Mouse (Mus musculus) heart, embryonic 13.5 days (tissue): ENCODE data around the gene Esr1. TPM values are rescaled to one million over a fixed set of nuclear protein-coding genes. Genes with fewer than 3 reads are reported as not detected.

ENCODE experiments used
- ATAC-seq: fragments of 200-750 bp; cut with Nextera tagmentation; 2 replicates; pipeline ENCODE4 v1.8.0; 2017; ENCODE audit warnings: moderate TSS enrichment; ENCODE audit not compliant: insufficient number of reproducible peaks, low FRiP score, low TSS enrichment; ENCODE audit errors: extremely low read depth
- H3K27ac ChIP-seq: fragments of 300-500 bp; sonication (generic); replicated peaks from 2 replicates; pipeline ENCODE4 v1.5.1; 2015; ENCODE audit warnings: moderate library complexity, mild to moderate bottlenecking, inconsistent platforms
- H3K27me3 ChIP-seq: fragments of 300-500 bp; sonication (generic); replicated peaks from 2 replicates; pipeline ENCODE4 v1.6.1; 2015; ENCODE audit warnings: mild to moderate bottlenecking, inconsistent platforms
- H3K36me3 ChIP-seq: fragments of 300-500 bp; sonication (generic); 2 replicates; pipeline ENCODE4 v1.6.1; 2015; ENCODE audit warnings: mild to moderate bottlenecking, inconsistent platforms
- H3K4me1 ChIP-seq: fragments of 300-500 bp; sonication (generic); 2 replicates; pipeline ENCODE4 v1.6.1; 2015; ENCODE audit warnings: inconsistent platforms
- H3K4me2 ChIP-seq: fragments of 300-500 bp; sonication (generic); 2 replicates; pipeline ENCODE4 v1.6.1; 2015; ENCODE audit warnings: inconsistent platforms, mild to moderate bottlenecking, moderate library complexity
- H3K4me3 ChIP-seq: fragments of 300-500 bp; sonication (generic); 2 replicates; pipeline ENCODE4 v1.5.1; 2015; ENCODE audit warnings: moderate library complexity, mild to moderate bottlenecking, inconsistent platforms
- H3K9ac ChIP-seq: fragments of 300-500 bp; sonication (generic); 2 replicates; pipeline ENCODE4 v1.6.1; 2015; ENCODE audit warnings: inconsistent platforms, mild to moderate bottlenecking, moderate library complexity
- H3K9me3 ChIP-seq: fragments of 300-500 bp; sonication (generic); 2 replicates; pipeline ENCODE4 v1.6.1; 2016; ENCODE audit warnings: inconsistent platforms
- WGBS: fragments of 180-500 bp; shearing (Covaris S2); methylation state at CpG from one replicate; pipeline ENCODE4 v1.1.7; 2015; ENCODE audit warnings: mixed read lengths; 5-methylcytosine and 5-hydroxymethylcytosine counted together
- polyA plus RNA-seq: library from polyadenylated mRNA; unstranded; fragments of >200 nt; fragmentation: Nextera tagmentation; extraction: Ambion mirVana; gene quantifications from 2 replicates; pipeline ENCODE4 v1.2.1, GENCODE M21; 2015

Gene Esr1
- polyA plus RNA-seq, 1 experiment from 2014 or later = 0.74 TPM

- WGBS = 53% methylated on average over 1 of the region's 1 CpGs
- Histone ChIP-seq H3K27me3 (no peaks in the 10 kb centered on the region), H3K36me3 (no peaks in the 10 kb centered on the region), H3K4me3 (no peak overlapping the region), H3K9ac (no peak overlapping the region), H3K4me2 (no peak overlapping the region), H3K27ac (no peak overlapping the region), H3K9me3 (no peaks in the 10 kb centered on the region), H3K4me1 (no peaks in the 10 kb centered on the region)
- no peak for ATAC-seq
Observed at GRCm38 (mm10) chr10:4881391-4881790, 270.0 kb downstream of the Esr1 start.

- no peak overlapping the region for H3K27ac ChIP-seq
- no peak for ATAC-seq
- WGBS = 77% methylated on average over 3 of the region's 3 CpGs
Observed at GRCm38 (mm10) chr10:4885506-4885905, 274.1 kb downstream of the Esr1 start.

GRCm38 (mm10) chr10:4885961-4886360 is 274.6 kb downstream of the Esr1 start:
- 79% methylated on average over 8 of the region's 8 CpGs for WGBS
- no peak overlapping the region for H3K4me2 ChIP-seq
- no peaks in the 10 kb centered on the region for H3K4me1 ChIP-seq
- H3K36me3 ChIP-seq = no peaks in the 10 kb centered on the region
- no peak overlapping the region for H3K9ac ChIP-seq
- H3K27ac ChIP-seq = no peak overlapping the region
- H3K27me3 ChIP-seq = no peaks in the 10 kb centered on the region
- no peaks in the 10 kb centered on the region for H3K9me3 ChIP-seq
- ATAC-seq = no peak
- no peak overlapping the region for H3K4me3 ChIP-seq

More at GRCm38 (mm10) chr10:4885506-4885905, 274.1 kb downstream of the Esr1 start:
- H3K9ac ChIP-seq = no peak overlapping the region
- H3K9me3 ChIP-seq = no peaks in the 10 kb centered on the region
- H3K36me3 ChIP-seq = no peaks in the 10 kb centered on the region
- no peak overlapping the region for H3K4me3 ChIP-seq
- H3K4me2 ChIP-seq = no peak overlapping the region
- no peaks in the 10 kb centered on the region for H3K27me3 ChIP-seq
- no peaks in the 10 kb centered on the region for H3K4me1 ChIP-seq

DNA sequence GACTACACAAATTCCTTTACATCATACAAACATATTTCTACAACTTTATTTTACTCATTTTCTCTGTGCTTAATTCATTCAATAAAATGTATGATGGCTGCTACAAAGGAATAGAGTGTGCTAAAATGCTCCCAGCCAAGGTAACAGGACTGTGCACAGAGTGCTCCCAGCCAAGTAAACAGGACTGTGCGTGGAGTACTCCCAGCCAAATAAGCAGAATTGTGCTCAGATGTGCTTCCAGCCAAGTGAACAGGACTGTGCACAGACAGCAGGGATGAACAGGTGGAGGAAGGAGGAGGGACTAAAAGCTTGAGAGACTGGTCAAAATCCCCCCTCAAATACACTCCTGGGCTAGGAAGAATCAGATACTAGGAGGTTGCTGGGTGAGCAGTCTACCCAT is 282.1 kb downstream of the Esr1 start:
- Histone ChIP-seq H3K4me3 (no peak overlapping the region), H3K36me3 (no peaks in the 10 kb centered on the region), H3K9ac (no peak overlapping the region), H3K27me3 (no peaks in the 10 kb centered on the region), H3K27ac (no peak overlapping the region), H3K4me1 (no peaks in the 10 kb centered on the region), H3K9me3 (no peaks in the 10 kb centered on the region), H3K4me2 (no peak overlapping the region)
- WGBS = 38% methylated on average over 1 of the region's 1 CpGs
- no peak for ATAC-seq

GRCm38 (mm10) chr10:4897789-4898188 is 286.4 kb downstream of the Esr1 start:
- 71% methylated on average over 4 of the region's 4 CpGs for WGBS
- Histone ChIP-seq H3K9ac (no peak overlapping the region), H3K4me1 (no peaks in the 10 kb centered on the region), H3K27ac (no peak overlapping the region), H3K4me3 (no peak overlapping the region), H3K36me3 (no peaks in the 10 kb centered on the region), H3K27me3 (no peaks in the 10 kb centered on the region), H3K4me2 (no peak overlapping the region), H3K9me3 (no peaks in the 10 kb centered on the region)
- no peak for ATAC-seq

DNA sequence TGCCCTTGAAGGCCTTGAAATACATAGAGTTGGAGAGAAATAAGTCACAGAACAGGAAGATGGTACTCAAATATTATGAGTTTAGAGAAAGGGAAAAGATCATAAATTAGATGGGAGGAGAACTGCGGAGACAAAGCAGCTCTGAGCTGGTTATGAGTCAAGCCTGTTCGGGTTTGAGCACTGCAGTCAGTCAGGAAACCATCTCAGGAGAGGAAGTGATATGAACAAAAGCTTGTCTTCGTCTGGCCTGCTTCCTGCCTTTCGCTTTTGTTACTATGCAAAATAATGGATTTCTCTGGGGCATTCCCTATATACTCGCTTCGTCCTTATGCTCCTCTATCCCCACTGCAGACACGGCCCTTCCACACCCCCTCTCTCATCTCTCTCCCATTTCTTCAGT is 288.9 kb downstream of the Esr1 start:
- Histone ChIP-seq H3K27ac (no peak overlapping the region), H3K4me1 (no peaks in the 10 kb centered on the region), H3K4me2 (no peak overlapping the region), H3K9ac (no peak overlapping the region), H3K27me3 (no peaks in the 10 kb centered on the region), H3K9me3 (no peaks in the 10 kb centered on the region), H3K36me3 (no peaks in the 10 kb centered on the region), H3K4me3 (no peak overlapping the region)
- 59% methylated on average over 7 of the region's 7 CpGs for WGBS
- no peak for ATAC-seq

DNA sequence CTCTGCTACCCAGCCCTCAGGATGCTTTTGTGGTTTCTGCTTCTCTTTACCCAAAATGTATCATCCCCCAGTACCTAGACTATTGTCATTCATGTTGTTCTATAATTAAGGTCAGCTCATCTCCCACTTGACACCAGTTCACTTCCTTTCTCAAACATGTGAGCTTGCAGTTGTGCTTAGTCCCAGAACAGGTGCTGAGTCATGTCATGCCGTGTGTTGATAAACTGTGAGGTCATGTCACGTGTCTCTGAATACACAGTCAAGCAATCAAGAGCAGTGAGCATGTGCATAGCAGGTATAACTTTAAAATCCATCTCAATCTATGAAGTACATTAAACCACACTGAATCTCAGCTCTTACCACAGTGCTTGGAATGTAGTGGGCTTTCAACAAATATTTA is 297.9 kb downstream of the Esr1 start:
- Histone ChIP-seq H3K4me3 (no peak overlapping the region), H3K9me3 (no peaks in the 10 kb centered on the region), H3K4me2 (no peak overlapping the region), H3K9ac (no peak overlapping the region), H3K27ac (no peak overlapping the region), H3K36me3 (no peaks in the 10 kb centered on the region), H3K27me3 (no peaks in the 10 kb centered on the region), H3K4me1 (no peaks in the 10 kb centered on the region)
- no peak for ATAC-seq
- WGBS = 67% methylated on average over 2 of the region's 2 CpGs

GRCm38 (mm10) chr10:4910451-4910850 is 299.1 kb downstream of the Esr1 start:
- no peak for ATAC-seq
- 79% methylated on average over 4 of the region's 4 CpGs for WGBS

GRCm38 (mm10) chr10:4919046-4919445 is 307.7 kb downstream of the Esr1 start:
- Histone ChIP-seq H3K4me1 (no peaks in the 10 kb centered on the region), H3K36me3 (no peaks in the 10 kb centered on the region), H3K4me3 (no peak overlapping the region), H3K9ac (no peak overlapping the region), H3K27ac (no peak overlapping the region), H3K9me3 (no peaks in the 10 kb centered on the region), H3K4me2 (no peak overlapping the region), H3K27me3 (no peaks in the 10 kb centered on the region)
- 85% methylated on average over 4 of the region's 4 CpGs for WGBS
- no peak for ATAC-seq

More at GRCm38 (mm10) chr10:4910451-4910850, 299.1 kb downstream of the Esr1 start:
- Histone ChIP-seq H3K9me3 (no peaks in the 10 kb centered on the region), H3K9ac (no peak overlapping the region), H3K4me3 (no peak overlapping the region), H3K4me2 (no peak overlapping the region), H3K4me1 (no peaks in the 10 kb centered on the region), H3K36me3 (no peaks in the 10 kb centered on the region), H3K27ac (no peak overlapping the region), H3K27me3 (no peaks in the 10 kb centered on the region)

GRCm38 (mm10) chr10:4923616-4924015 is 312.2 kb downstream of the Esr1 start:
- Histone ChIP-seq H3K4me1 (no peaks in the 10 kb centered on the region), H3K36me3 (no peaks in the 10 kb centered on the region), H3K27ac (no peak overlapping the region), H3K9ac (no peak overlapping the region), H3K27me3 (no peaks in the 10 kb centered on the region), H3K4me2 (no peak overlapping the region), H3K9me3 (no peaks in the 10 kb centered on the region), H3K4me3 (no peak overlapping the region)
- WGBS = 65% methylated on average over 2 of the region's 2 CpGs
- no peak for ATAC-seq

GRCm38 (mm10) chr10:4924391-4924790 is 313.0 kb downstream of the Esr1 start:
- no peak overlapping the region for H3K9ac ChIP-seq
- ATAC-seq = no peak
- no peak overlapping the region for H3K4me2 ChIP-seq
- H3K9me3 ChIP-seq = no peaks in the 10 kb centered on the region
- no peaks in the 10 kb centered on the region for H3K36me3 ChIP-seq
- H3K27me3 ChIP-seq = no peaks in the 10 kb centered on the region
- 82% methylated on average over 2 of the region's 2 CpGs for WGBS
- no peak overlapping the region for H3K4me3 ChIP-seq
- no peak overlapping the region for H3K27ac ChIP-seq
- H3K4me1 ChIP-seq = no peaks in the 10 kb centered on the region

DNA sequence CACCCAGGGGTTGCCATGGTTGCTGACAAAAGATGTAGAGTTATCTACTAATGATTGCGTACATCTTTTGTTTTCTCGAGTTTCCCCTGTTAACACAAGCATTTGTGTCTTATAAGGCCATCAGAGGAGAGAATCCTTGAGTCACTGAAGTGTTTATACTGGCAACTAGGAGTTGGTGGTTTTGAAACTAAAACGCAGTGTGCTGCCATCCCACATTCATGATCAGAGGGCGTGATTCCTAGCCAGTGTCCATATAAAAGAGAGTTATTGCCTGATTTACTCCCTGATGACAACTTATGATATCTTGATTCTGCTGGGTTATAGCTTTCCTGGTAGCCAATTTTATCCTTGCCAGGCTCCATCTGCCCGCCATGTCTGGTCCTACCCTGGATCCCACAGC is 331.8 kb downstream of the Esr1 start:
- no peak overlapping the region for H3K4me3 ChIP-seq
- H3K27ac ChIP-seq = no peak overlapping the region
- 71% methylated on average over 5 of the region's 5 CpGs for WGBS
- ATAC-seq = no peak
- H3K9ac ChIP-seq = no peak overlapping the region
- H3K36me3 ChIP-seq = no peaks in the 10 kb centered on the region
- H3K4me2 ChIP-seq = no peak overlapping the region
- no peaks in the 10 kb centered on the region for H3K4me1 ChIP-seq
- no peaks in the 10 kb centered on the region for H3K9me3 ChIP-seq
- H3K27me3 ChIP-seq = no peaks in the 10 kb centered on the region
